Mouse (Mus musculus) liver, embryonic 11.5 days (tissue): ENCODE data around the gene Mycbp2. TPM values are rescaled to one million over a fixed set of nuclear protein-coding genes. Genes with fewer than 3 reads are reported as not detected.

Experiments
- ATAC-seq: fragments of 200-750 bp; cut with Nextera tagmentation; replicated peaks from 2 replicates; pipeline ENCODE4 v1.8.0; 2017; ENCODE audit warnings: moderate number of reproducible peaks, mild to moderate bottlenecking, moderate TSS enrichment, moderate library complexity; ENCODE audit not compliant: low FRiP score
- DNase-seq: peaks from one replicate; pipeline ENCODE4 v3.0.0-alpha.2; 2017; ENCODE audit warnings: low spot score
- H3K27ac ChIP-seq: fragments of 300-500 bp; sonication (generic); 2 replicates; pipeline ENCODE4 v1.5.1; 2014; ENCODE audit warnings: mild to moderate bottlenecking, low read depth, low read length, control low read depth
- H3K27me3 ChIP-seq: fragments of 300-500 bp; sonication (generic); replicated peaks from 2 replicates; pipeline ENCODE4 v1.6.1; 2014; ENCODE audit warnings: low read length, mixed read lengths; ENCODE audit not compliant: control insufficient read depth, insufficient read depth
- H3K36me3 ChIP-seq: fragments of 300-500 bp; sonication (generic); 2 replicates; pipeline ENCODE4 v1.6.1; 2014; ENCODE audit warnings: mild to moderate bottlenecking, low read length, moderate library complexity, mixed read lengths; ENCODE audit not compliant: control insufficient read depth, insufficient read depth
- H3K4me1 ChIP-seq: fragments of 300-500 bp; sonication (generic); replicated peaks from 2 replicates; pipeline ENCODE4 v1.6.1; 2014; ENCODE audit warnings: low read length, mixed read lengths; ENCODE audit not compliant: control insufficient read depth, insufficient read depth
- H3K4me2 ChIP-seq: fragments of 300-500 bp; sonication (generic); 2 replicates; pipeline ENCODE4 v1.6.1; 2014; ENCODE audit warnings: mild to moderate bottlenecking, control low read depth, moderate library complexity
- H3K4me3 ChIP-seq: fragments of 300-500 bp; sonication (generic); 2 replicates; pipeline ENCODE4 v1.5.1; 2014; ENCODE audit warnings: low read depth, low read length, control low read depth
- H3K9ac ChIP-seq: fragments of 300-500 bp; sonication (generic); 2 replicates; pipeline ENCODE4 v1.6.1; 2014; ENCODE audit warnings: low read depth, low read length, control low read depth
- H3K9me3 ChIP-seq: fragments of 300-500 bp; sonication (generic); 2 replicates; pipeline ENCODE4 v1.6.1; 2016; ENCODE audit warnings: low read length, inconsistent platforms, mixed read lengths; ENCODE audit not compliant: control insufficient read depth
- WGBS: fragments of 180-500 bp; shearing (Covaris S2); extraction: QIAGEN DNeasy Blood & Tissue Kit; methylation state at CpG from one replicate; pipeline ENCODE4 v1.1.7; 2014; 5-methylcytosine and 5-hydroxymethylcytosine counted together
- polyA plus RNA-seq: library from polyadenylated mRNA; unstranded; fragments of >200 nt; fragmentation: Nextera tagmentation; extraction: Ambion mirVana; gene quantifications from 2 replicates; pipeline ENCODE4 v1.2.1, GENCODE M21; 2014

Mycbp2 gene
- polyA plus RNA-seq, 1 experiment from 2014 or later, result 17.7 TPM

DNA sequence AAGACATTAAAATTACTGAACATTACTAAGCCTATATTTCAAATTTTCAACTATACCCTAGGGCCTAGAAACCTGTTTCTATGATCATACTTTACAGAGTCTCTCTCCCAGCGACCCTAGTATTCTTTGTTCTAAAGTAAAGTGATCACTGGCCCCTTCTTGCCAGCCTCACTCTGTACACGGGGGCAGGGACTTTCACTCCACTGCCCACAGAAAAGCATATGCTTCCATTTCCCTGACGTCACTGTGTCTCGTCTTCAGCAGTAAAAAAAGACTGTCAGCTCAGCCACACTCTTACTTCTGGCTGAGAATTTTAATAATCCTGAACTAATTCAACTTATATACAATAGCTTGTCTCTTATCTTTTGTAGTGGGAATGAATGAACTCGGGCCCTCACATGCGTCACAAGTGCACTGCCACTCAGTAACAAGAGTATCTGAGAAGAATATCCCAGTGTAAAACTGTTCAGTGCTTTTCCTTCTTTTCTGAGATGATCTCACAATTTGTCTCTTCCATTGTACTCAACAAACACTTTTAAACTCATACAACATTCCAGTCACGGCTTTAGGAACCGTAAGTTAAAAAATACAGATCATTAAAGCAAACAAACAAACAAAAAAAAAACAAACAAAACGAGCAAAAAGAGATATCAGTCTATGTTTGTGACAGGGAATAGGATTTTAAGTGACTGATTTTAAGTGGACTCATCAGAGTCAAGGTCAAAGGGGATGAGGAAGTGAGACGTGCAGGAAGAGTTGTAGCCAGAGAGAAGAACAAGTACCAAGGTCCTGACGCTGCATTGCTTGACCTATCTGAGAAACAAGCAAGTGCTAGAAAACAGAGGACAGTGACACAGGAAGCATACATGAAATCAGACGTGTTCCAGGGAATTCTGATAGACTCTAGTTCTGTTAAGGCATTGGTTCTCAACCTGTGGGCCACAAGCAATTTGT, 112.7 kb downstream of the Mycbp2 start:
- ATAC-seq (no peak), DNase-seq (no peak)
- WGBS, result 82% methylated on average over 12 of the region's 12 CpGs
- no peak overlapping the region for H3K27ac ChIP-seq
- H3K36me3 ChIP-seq, result no peaks in the 10 kb centered on the region; the same call in 1 of the 2 replicates
- no peaks in the 10 kb centered on the region for H3K4me1 ChIP-seq
- H3K9ac ChIP-seq, result no peak overlapping the region
- H3K4me2 ChIP-seq, result no peak overlapping the region
- no peaks in the 10 kb centered on the region for H3K9me3 ChIP-seq
- H3K27me3 ChIP-seq, result no peaks in the 10 kb centered on the region
- no peak overlapping the region for H3K4me3 ChIP-seq

DNA sequence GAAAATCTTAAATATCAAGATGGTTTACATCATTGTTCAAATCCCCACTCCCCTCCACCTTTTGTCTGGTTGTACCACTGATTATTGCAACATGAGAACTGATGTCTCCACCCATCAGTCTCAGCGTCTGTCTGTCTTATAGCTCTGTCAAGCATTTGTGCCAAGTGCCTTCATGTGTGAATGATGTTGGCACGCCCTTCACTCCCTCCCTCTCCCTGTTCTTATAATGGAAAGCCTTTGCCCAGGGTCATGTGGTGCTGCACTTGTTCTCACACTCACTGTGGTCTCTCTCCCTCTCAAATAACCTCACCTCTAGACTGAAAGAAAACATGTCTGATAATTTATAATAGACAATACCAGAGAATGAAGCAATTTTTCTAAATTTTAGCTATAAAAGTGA, 124.3 kb downstream of the Mycbp2 start:
- Histone ChIP-seq H3K4me1 (no peaks in the 10 kb centered on the region), H3K4me2 (no peak overlapping the region), H3K27me3 (no peaks in the 10 kb centered on the region), H3K27ac (no peak overlapping the region), H3K9me3 (no peaks in the 10 kb centered on the region), H3K4me3 (no peak overlapping the region), H3K9ac (no peak overlapping the region), H3K36me3 (peaks cover 19% of the 10 kb centered on the region)
- DNase-seq (no peak), ATAC-seq (no peak)
- 88% methylated on average over 2 of the region's 2 CpGs for WGBS

DNA sequence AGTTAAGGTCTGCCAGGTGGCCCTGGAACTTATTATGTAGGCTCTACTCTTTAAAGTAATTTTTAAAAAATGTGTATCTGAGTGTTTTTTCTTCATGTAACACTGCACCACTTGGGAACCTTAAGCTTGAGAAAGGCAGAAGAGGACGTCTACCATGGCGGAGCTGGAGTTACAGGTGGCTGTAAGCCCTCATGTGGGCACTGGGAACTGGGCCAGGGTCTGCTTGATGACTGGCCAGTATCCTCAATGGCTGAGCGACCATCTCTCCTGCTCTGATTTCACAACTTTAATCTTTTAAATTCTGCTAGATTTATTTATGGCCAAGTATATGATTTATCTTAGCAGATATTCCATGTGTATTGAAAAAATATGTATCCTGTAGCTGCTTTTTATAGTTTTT, 124.9 kb downstream of the Mycbp2 start:
- H3K27ac ChIP-seq, result no peak overlapping the region
- ATAC-seq (no peak), DNase-seq (no peak)
- H3K27me3 ChIP-seq, result no peaks in the 10 kb centered on the region
- no peaks in the 10 kb centered on the region for H3K4me1 ChIP-seq
- H3K9ac ChIP-seq, result no peak overlapping the region
- 87% methylated on average over 3 of the region's 3 CpGs for WGBS
- H3K36me3 ChIP-seq, result peaks cover 19% of the 10 kb centered on the region
- H3K4me3 ChIP-seq, result no peak overlapping the region
- H3K4me2 ChIP-seq, result no peak overlapping the region
- H3K9me3 ChIP-seq, result no peaks in the 10 kb centered on the region

DNA sequence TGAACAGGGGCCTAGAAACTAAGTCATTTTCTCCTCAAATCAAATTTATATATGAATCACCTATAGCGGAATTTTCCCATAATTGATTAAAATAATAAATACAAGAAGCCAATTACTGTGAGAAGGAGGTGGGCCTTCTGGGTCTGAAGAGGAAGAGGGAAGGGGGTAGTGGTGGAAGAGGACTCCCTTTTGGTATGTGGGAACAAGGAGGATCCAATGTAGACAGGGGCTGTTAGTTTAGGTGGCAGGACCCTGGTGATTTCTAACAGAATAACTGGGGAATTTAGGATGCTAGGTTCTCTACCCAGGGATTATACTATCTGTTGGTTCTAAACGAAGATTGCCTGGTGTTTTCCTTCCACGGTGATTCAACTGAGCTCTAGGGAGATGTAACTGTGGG, 130.3 kb downstream of the Mycbp2 start:
- H3K9me3 ChIP-seq, result no peaks in the 10 kb centered on the region
- H3K4me2 ChIP-seq, result no peak overlapping the region
- H3K27ac ChIP-seq, result no peak overlapping the region
- 83% methylated on average over 3 of the region's 3 CpGs for WGBS
- no peak overlapping the region for H3K4me3 ChIP-seq
- H3K9ac ChIP-seq, result no peak overlapping the region
- H3K36me3 ChIP-seq, result peaks cover 13% of the 10 kb centered on the region
- no peaks in the 10 kb centered on the region for H3K4me1 ChIP-seq
- no peaks in the 10 kb centered on the region for H3K27me3 ChIP-seq
- ATAC-seq (no peak), DNase-seq (no peak)

DNA sequence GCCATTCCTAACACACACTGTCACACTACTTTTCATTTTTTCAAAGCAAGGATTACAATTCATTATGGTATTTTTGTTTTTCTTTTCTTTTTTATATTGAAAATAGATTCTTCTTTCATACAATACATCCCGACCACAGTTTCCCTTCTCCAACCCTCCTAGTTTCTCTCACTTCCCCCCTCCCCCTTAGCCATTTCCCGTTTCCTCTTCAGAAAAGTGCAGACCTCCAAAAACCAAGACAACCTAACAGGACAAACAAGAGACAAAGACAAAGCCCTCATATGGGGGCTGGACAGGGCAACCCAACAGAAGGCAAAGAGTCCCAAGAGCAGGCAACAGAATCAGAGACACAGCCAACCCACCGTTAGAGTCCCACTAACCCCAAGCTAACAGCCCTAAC, 160.0 kb downstream of the Mycbp2 start:
- 65% methylated on average over 3 of the region's 3 CpGs for WGBS
- no peak overlapping the region for H3K4me3 ChIP-seq
- no peaks in the 10 kb centered on the region for H3K27me3 ChIP-seq
- H3K36me3 ChIP-seq, result peaks cover 6% of the 10 kb centered on the region
- no peak overlapping the region for H3K4me2 ChIP-seq
- no peaks in the 10 kb centered on the region for H3K4me1 ChIP-seq
- H3K9ac ChIP-seq, result no peak overlapping the region
- no peaks in the 10 kb centered on the region for H3K9me3 ChIP-seq
- DNase-seq, result no peak
- ATAC-seq, result no peak
- no peak overlapping the region for H3K27ac ChIP-seq

DNA sequence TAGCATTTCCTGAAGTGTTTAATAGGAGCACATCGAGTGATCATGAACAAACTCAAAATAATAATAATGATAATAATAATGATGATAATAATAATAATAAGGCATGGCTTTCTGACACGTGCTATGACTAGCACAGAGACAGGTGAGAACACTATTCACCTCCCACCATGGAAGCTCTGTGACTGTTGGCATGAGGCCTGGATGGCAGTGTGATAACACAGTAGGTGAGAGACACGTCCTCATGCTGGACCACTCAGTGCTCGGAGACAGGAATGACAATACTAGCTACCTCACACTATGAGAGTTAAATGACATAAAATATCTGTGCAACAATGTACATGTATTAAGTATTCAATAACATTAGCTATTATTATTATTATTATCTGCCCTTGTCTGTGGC, 160.5 kb downstream of the Mycbp2 start:
- WGBS, result 89% methylated on average over 4 of the region's 4 CpGs
- H3K4me3 ChIP-seq, result no peak overlapping the region
- no peaks in the 10 kb centered on the region for H3K27me3 ChIP-seq
- no peak for DNase-seq
- no peaks in the 10 kb centered on the region for H3K4me1 ChIP-seq
- no peak overlapping the region for H3K4me2 ChIP-seq
- peaks cover 6% of the 10 kb centered on the region for H3K36me3 ChIP-seq
- ATAC-seq, result no peak
- H3K27ac ChIP-seq, result no peak overlapping the region
- no peak overlapping the region for H3K9ac ChIP-seq
- no peaks in the 10 kb centered on the region for H3K9me3 ChIP-seq

DNA sequence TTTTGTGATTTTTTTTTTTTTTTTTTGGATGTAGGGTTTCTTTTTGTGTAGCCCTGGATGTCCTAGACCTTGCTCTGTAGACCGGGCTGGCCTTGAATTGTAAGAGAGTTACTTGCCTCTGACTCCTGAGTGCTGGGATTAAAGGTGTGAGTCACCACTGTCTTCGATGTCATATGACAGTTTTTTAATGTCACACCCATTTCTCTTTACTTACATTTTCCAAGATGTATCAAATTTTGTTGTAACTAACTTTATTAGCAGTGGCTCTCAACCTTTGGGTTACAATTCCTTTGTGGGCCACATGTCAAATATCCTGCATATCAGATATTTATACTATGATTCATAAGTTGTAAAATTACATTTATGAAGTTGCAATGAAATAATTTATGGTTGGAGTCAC, 166.5 kb downstream of the Mycbp2 start:
- no peaks in the 10 kb centered on the region for H3K9me3 ChIP-seq
- ATAC-seq, result no peak
- no peak overlapping the region for H3K4me2 ChIP-seq
- no peak overlapping the region for H3K9ac ChIP-seq
- H3K36me3 ChIP-seq, result 0 out of 2 replicates have a peak, but pooled peaks cover 3% of the 10 kb centered on the region
- no peak overlapping the region for H3K4me3 ChIP-seq
- H3K4me1 ChIP-seq, result no peaks in the 10 kb centered on the region
- no peak for DNase-seq
- WGBS, result 92% methylated on average over 2 of the region's 2 CpGs
- H3K27me3 ChIP-seq, result no peaks in the 10 kb centered on the region
- no peak overlapping the region for H3K27ac ChIP-seq

DNA sequence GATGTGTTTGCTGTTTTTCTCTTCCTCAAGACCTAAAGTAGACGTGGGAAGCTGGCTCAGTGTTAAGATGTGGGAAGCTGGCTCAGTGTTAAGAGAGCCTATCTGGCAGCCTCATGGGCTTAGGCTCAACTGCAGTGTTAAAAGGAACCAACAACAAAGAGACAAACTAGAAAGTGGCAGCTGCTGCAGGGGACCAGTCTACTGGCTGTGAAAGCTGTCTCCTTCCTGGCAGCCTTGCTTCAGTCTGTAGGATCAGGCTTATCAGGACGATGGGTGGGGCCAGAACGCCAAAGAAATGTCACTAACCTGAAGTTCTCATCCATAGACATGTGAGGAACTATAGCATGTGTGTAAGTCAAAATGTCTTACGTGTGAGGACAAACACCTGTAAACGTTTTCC, 183.7 kb downstream of the Mycbp2 start:
- H3K4me3 ChIP-seq, result no peak overlapping the region
- no peak overlapping the region for H3K4me2 ChIP-seq
- H3K27me3 ChIP-seq, result no peaks in the 10 kb centered on the region
- no peak overlapping the region for H3K9ac ChIP-seq
- H3K36me3 ChIP-seq, result no peaks in the 10 kb centered on the region
- DNase-seq, result no peak
- no peaks in the 10 kb centered on the region for H3K4me1 ChIP-seq
- no peak overlapping the region for H3K27ac ChIP-seq
- 56% methylated on average over 5 of the region's 5 CpGs for WGBS
- no peak for ATAC-seq
- no peaks in the 10 kb centered on the region for H3K9me3 ChIP-seq

DNA sequence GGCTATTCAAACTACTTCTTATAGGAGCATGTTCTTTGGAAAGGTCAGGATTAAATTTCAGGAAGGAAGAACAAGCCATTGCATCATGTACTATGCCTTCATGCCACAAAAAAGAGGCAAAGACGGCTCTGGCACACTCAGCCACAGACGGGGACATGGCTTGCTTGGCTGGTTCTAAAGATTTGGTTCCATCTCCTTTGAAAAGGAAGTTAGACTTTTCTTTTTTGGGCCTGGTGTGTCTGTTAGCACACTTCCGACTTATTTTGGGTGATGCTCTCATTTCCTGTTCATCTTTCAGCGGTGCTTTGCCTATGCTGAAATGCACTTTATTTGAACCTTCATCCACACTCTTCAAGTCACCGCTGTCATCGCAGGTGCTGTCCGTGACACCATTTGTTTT, 190.9 kb downstream of the Mycbp2 start:
- Histone ChIP-seq H3K4me1 (no peaks in the 10 kb centered on the region), H3K9me3 (no peaks in the 10 kb centered on the region), H3K27me3 (no peaks in the 10 kb centered on the region), H3K4me3 (no peak overlapping the region), H3K36me3 (peaks cover 14% of the 10 kb centered on the region), H3K9ac (no peak overlapping the region), H3K27ac (no peak overlapping the region), H3K4me2 (no peak overlapping the region)
- ATAC-seq (no peak), DNase-seq (no peak)
- WGBS, result 82% methylated on average over 7 of the region's 7 CpGs
